Mouse (Mus musculus) heart, embryonic 10.5 days (tissue): Measurements from ENCODE around the gene Large1. TPM values are rescaled to one million over a fixed set of nuclear protein-coding genes. Genes with fewer than 3 reads are reported as not detected.
A peak's percentile ranks its signal among the peaks of the same experiment; 100 is the strongest.

ENCODE experiments used
- DNase-seq: peaks from one replicate; pipeline ENCODE4 v3.0.0-alpha.2; 2017; ENCODE audit warnings: low spot score
- H3K27ac ChIP-seq: fragments of 300-500 bp; sonication (generic); 2 replicates; pipeline ENCODE4 v1.5.1; 2016; ENCODE audit warnings: mild to moderate bottlenecking
- H3K27me3 ChIP-seq: fragments of 300-500 bp; sonication (generic); 2 replicates; pipeline ENCODE4 v1.6.1; 2016; ENCODE audit warnings: mild to moderate bottlenecking; ENCODE audit not compliant: poor library complexity, insufficient read depth, severe bottlenecking
- H3K36me3 ChIP-seq: fragments of 300-500 bp; sonication (generic); 2 replicates; pipeline ENCODE4 v1.6.1; 2016; ENCODE audit warnings: mild to moderate bottlenecking, moderate library complexity
- H3K4me1 ChIP-seq: fragments of 300-500 bp; sonication (generic); 2 replicates; pipeline ENCODE4 v1.6.1; 2016; ENCODE audit warnings: mild to moderate bottlenecking
- H3K4me3 ChIP-seq: fragments of 300-500 bp; sonication (generic); 2 replicates; pipeline ENCODE4 v1.5.1; 2016; ENCODE audit warnings: mild to moderate bottlenecking, moderate library complexity
- H3K9me3 ChIP-seq: fragments of 300-500 bp; sonication (generic); 2 replicates; pipeline ENCODE4 v1.6.1; 2016; ENCODE audit warnings: mild to moderate bottlenecking, moderate library complexity
- WGBS: fragments of 180-500 bp; shearing (Covaris S2); methylation state at CpG from one replicate; pipeline ENCODE4 v1.1.7; 2016; 5-methylcytosine and 5-hydroxymethylcytosine counted together
- microRNA-seq: library from miRNA; unstranded; fragments of <30 nt; microRNA quantifications from one replicate; pipeline ENCODE4, GENCODE M21; 2017
- polyA plus RNA-seq: library from polyadenylated mRNA; unstranded; fragments of >200 nt; fragmentation: Nextera tagmentation; extraction: Ambion mirVana; gene quantifications from 2 replicates; pipeline ENCODE4 v1.2.1, GENCODE M21; 2016

Gene Large1
- polyA plus RNA-seq, 1 experiment from 2014 or later = 7.5 TPM

- no peak for DNase-seq
- Histone ChIP-seq H3K9me3 (no peaks in the 10 kb centered on the region), H3K36me3 (no peaks in the 10 kb centered on the region), H3K4me1 (no peaks in the 10 kb centered on the region), H3K27ac (no peak overlapping the region), H3K27me3 (no peaks in the 10 kb centered on the region), H3K4me3 (no peak overlapping the region)
- 86% methylated on average over 4 of the region's 4 CpGs for WGBS
Observed at GRCm38 (mm10) chr8:72780644-72781043, 572.7 kb downstream of the Large1 start.

GRCm38 (mm10) chr8:72777797-72778196 lies 575.5 kb downstream of the Large1 start:
- Histone ChIP-seq H3K4me1 (no peaks in the 10 kb centered on the region), H3K27ac (no peak overlapping the region), H3K4me3 (no peak overlapping the region), H3K36me3 (no peaks in the 10 kb centered on the region), H3K9me3 (no peaks in the 10 kb centered on the region), H3K27me3 (no peaks in the 10 kb centered on the region)
- DNase-seq = no peak
- WGBS = 77% methylated on average over 1 of the region's 1 CpGs

DNA sequence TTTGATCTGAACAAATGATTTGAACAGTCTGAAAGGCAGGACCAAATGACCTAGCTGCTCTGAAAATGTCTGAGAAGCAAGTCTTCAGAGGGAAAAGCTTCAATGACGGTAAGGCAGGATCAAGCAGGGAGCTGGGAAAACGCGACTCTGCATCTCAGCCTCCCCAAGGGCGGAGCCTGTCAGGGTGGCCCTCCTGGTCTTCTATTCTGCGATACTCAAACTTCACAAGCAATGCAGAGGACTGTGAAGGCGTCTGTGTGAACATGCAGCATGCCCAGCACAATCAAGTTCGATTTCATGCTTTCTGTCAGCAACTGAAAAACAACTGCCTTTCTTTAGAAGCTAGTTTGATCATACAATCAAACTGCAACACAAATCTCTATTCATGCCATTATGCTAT lies 586.6 kb downstream of the Large1 start:
- DNase-seq = peak; percentile 51
- H3K4me1 ChIP-seq = peaks cover under 1% of the 10 kb centered on the region; the same call in 1 of the 2 replicates
- no peaks in the 10 kb centered on the region for H3K27me3 ChIP-seq
- H3K9me3 ChIP-seq = no peaks in the 10 kb centered on the region
- H3K36me3 ChIP-seq = no peaks in the 10 kb centered on the region
- WGBS = 37% methylated on average over 7 of the region's 7 CpGs
- H3K27ac ChIP-seq = no peak overlapping the region
- H3K4me3 ChIP-seq = no peak overlapping the region

GRCm38 (mm10) chr8:72765696-72766095 lies 587.6 kb downstream of the Large1 start:
- Histone ChIP-seq H3K27ac (no peak overlapping the region), H3K4me1 (peaks cover 10% of the 10 kb centered on the region; the same call in 1 of the 2 replicates), H3K4me3 (no peak overlapping the region), H3K27me3 (no peaks in the 10 kb centered on the region), H3K9me3 (no peaks in the 10 kb centered on the region), H3K36me3 (no peaks in the 10 kb centered on the region)
- WGBS = 62% methylated on average over 4 of the region's 4 CpGs
- DNase-seq = peak; percentile 48

Small RNAs within 50 kb of the gene (microRNA-seq; reads per million reads assigned to microRNA genes)
- gene Mir28b = 2.8 reads per million, percentile 3 among the genes with 10 or more reads in this experiment
